Mouse (Mus musculus): Measurements from ENCODE around the gene Tmco5. TPM values are rescaled to one million over a fixed set of nuclear protein-coding genes. Genes with fewer than 3 reads are reported as not detected.
A peak's percentile ranks its signal among the peaks of the same experiment; 100 is the strongest.

The Tmco5 gene
- total RNA-seq, 1 experiment, result not detected

DNA sequence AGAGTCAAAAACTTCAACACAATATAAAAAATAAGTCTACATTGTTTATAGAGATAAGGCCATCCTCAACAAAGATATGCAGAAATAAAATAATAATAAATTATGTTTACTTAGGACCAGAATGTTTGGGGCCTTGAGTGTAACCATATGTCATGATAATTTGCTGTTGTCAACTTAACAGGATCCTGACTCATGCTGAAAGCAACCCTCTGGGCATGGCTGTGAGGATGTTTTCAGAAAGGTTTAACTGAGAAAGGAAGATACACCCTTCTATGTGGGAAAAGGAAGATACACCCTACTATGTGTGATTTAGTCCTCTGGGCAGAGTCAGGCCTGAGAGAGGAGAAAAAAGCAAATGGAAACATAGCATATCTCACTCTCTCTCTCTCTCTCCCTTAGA lies 56.3 kb downstream of the Tmco5 start:
- H3K27ac ChIP-seq (ENCODE audit: insufficient read depth, low read depth, low read length, poor library complexity, severe bottlenecking), result no peak overlapping the region
- H3K9ac ChIP-seq (ENCODE audit: insufficient read depth, low read depth, low read length, poor library complexity, severe bottlenecking), result no peak overlapping the region
- H3K4me1 ChIP-seq (ENCODE audit: control insufficient read depth in 2 of 2, insufficient read depth in 2 of 2, low read length in 2 of 2, poor library complexity in 1 of 2), result peaks cover 3 to 5% of the 10 kb centered on the region in 2 experiments; a peak in 3 of 4 replicates
- no peaks in the 10 kb centered on the region for H3K9me3 ChIP-seq (ENCODE audit: control insufficient read depth, insufficient read depth, low read depth, low read length)
- no peaks in the 10 kb centered on the region for H3K36me3 ChIP-seq (ENCODE audit: control insufficient read depth, insufficient read depth, low read length, poor library complexity, severe bottlenecking)
- DNase-seq (ENCODE audit: low read depth, low spot score), result no peak
- TF ChIP-seq HCFC1 (IDR thresholded peaks at IDR 0.05; ENCODE audit: borderline replicate concordance, insufficient read depth, low read length), result no peak
- no peak for TF ChIP-seq MAFK (IDR thresholded peaks at IDR 0.05; ENCODE audit: insufficient read depth, low read depth, low read length)
- TF ChIP-seq CHD2 (IDR thresholded peaks at IDR 0.05; ENCODE audit: low read depth, low read length), result no peak
- no peak for TF ChIP-seq ZC3H11A (IDR thresholded peaks at IDR 0.05; ENCODE audit: borderline replicate concordance, low read depth, low read length)
- no peak for TF ChIP-seq ZNF384 (IDR thresholded peaks at IDR 0.05; ENCODE audit: low read depth, low read length)
- in situ Hi-C loops (cut with MboI; ENCODE audit: low sequenced_read_pairs in 2 of 2, unreplicated experiment in 2 of 2), result no loop called here
- no peak overlapping the region for H3K4me3 ChIP-seq (ENCODE audit: insufficient read depth in 1 of 2, low read depth in 1 of 2, low read length in 2 of 2, poor library complexity in 1 of 2, severe bottlenecking in 1 of 2)

- no peak for TF ChIP-seq ZNF384 (IDR thresholded peaks at IDR 0.05; ENCODE audit: low read depth, low read length)
- TF ChIP-seq MAFK (IDR thresholded peaks at IDR 0.05; ENCODE audit: insufficient read depth, low read depth, low read length), result no peak
- TF ChIP-seq CHD2 (IDR thresholded peaks at IDR 0.05; ENCODE audit: low read depth, low read length), result no peak
- TF ChIP-seq ZC3H11A (IDR thresholded peaks at IDR 0.05; ENCODE audit: borderline replicate concordance, low read depth, low read length), result no peak
- no peak for TF ChIP-seq HCFC1 (IDR thresholded peaks at IDR 0.05; ENCODE audit: borderline replicate concordance, insufficient read depth, low read length)
These were observed 57.9 kb downstream of the Tmco5 start for GRCm38 (mm10) chr2:116936371-116936770.

GRCm38 (mm10) chr2:116937166-116937565 lies 58.7 kb downstream of the Tmco5 start:
- H3K9ac ChIP-seq (ENCODE audit: insufficient read depth, low read depth, low read length, poor library complexity, severe bottlenecking), result no peak overlapping the region
- H3K4me1 ChIP-seq (ENCODE audit: control insufficient read depth in 2 of 2, insufficient read depth in 2 of 2, low read length in 2 of 2, poor library complexity in 1 of 2), result peaks cover 5% of the 10 kb centered on the region in 2 experiments; a peak in 3 of 4 replicates
- H3K9me3 ChIP-seq (ENCODE audit: control insufficient read depth, insufficient read depth, low read depth, low read length), result no peaks in the 10 kb centered on the region
- H3K27ac ChIP-seq (ENCODE audit: insufficient read depth, low read depth, low read length, poor library complexity, severe bottlenecking), result no peak overlapping the region
- TF ChIP-seq HCFC1 (IDR thresholded peaks at IDR 0.05; ENCODE audit: borderline replicate concordance, insufficient read depth, low read length), result no peak
- no peak for TF ChIP-seq MAFK (IDR thresholded peaks at IDR 0.05; ENCODE audit: insufficient read depth, low read depth, low read length)
- no peak for TF ChIP-seq ZNF384 (IDR thresholded peaks at IDR 0.05; ENCODE audit: low read depth, low read length)
- no peak for TF ChIP-seq CHD2 (IDR thresholded peaks at IDR 0.05; ENCODE audit: low read depth, low read length)
- no peak for TF ChIP-seq ZC3H11A (IDR thresholded peaks at IDR 0.05; ENCODE audit: borderline replicate concordance, low read depth, low read length)
- H3K4me3 ChIP-seq (ENCODE audit: insufficient read depth in 1 of 2, low read depth in 1 of 2, low read length in 2 of 2, poor library complexity in 1 of 2, severe bottlenecking in 1 of 2), result no peak overlapping the region
- in situ Hi-C loops (cut with MboI; ENCODE audit: low sequenced_read_pairs in 2 of 2, unreplicated experiment in 2 of 2), result no loop called here
- H3K36me3 ChIP-seq (ENCODE audit: control insufficient read depth, insufficient read depth, low read length, poor library complexity, severe bottlenecking), result no peaks in the 10 kb centered on the region
- DNase-seq (ENCODE audit: low read depth, low spot score), result no peak

More at GRCm38 (mm10) chr2:116936371-116936770, 57.9 kb downstream of the Tmco5 start:
- in situ Hi-C loops (cut with MboI; ENCODE audit: low sequenced_read_pairs in 2 of 2, unreplicated experiment in 2 of 2), result no loop called here
- DNase-seq (ENCODE audit: low read depth, low spot score), result no peak
- no peak overlapping the region for H3K27ac ChIP-seq (ENCODE audit: insufficient read depth, low read depth, low read length, poor library complexity, severe bottlenecking)
- no peaks in the 10 kb centered on the region for H3K9me3 ChIP-seq (ENCODE audit: control insufficient read depth, insufficient read depth, low read depth, low read length)
- H3K4me3 ChIP-seq (ENCODE audit: insufficient read depth in 1 of 2, low read depth in 1 of 2, low read length in 2 of 2, poor library complexity in 1 of 2, severe bottlenecking in 1 of 2), result no peak overlapping the region
- no peak overlapping the region for H3K9ac ChIP-seq (ENCODE audit: insufficient read depth, low read depth, low read length, poor library complexity, severe bottlenecking)
- peaks cover 3 to 5% of the 10 kb centered on the region in 2 experiments; a peak in 3 of 4 replicates for H3K4me1 ChIP-seq (ENCODE audit: control insufficient read depth in 2 of 2, insufficient read depth in 2 of 2, low read length in 2 of 2, poor library complexity in 1 of 2)
- no peaks in the 10 kb centered on the region for H3K36me3 ChIP-seq (ENCODE audit: control insufficient read depth, insufficient read depth, low read length, poor library complexity, severe bottlenecking)

- Histone ChIP-seq H3K27ac (ENCODE audit: insufficient read depth, low read depth, low read length, poor library complexity, severe bottlenecking) (peak overlapping the region; percentile 41; the same call in 1 of the 2 replicates), H3K36me3 (ENCODE audit: control insufficient read depth, insufficient read depth, low read length, poor library complexity, severe bottlenecking) (no peaks in the 10 kb centered on the region), H3K9me3 (ENCODE audit: control insufficient read depth, insufficient read depth, low read depth, low read length) (no peaks in the 10 kb centered on the region), H3K4me1 (ENCODE audit: control insufficient read depth in 2 of 2, insufficient read depth in 2 of 2, low read length in 2 of 2, poor library complexity in 1 of 2) (peaks cover 2 to 4% of the 10 kb centered on the region in 2 experiments; a peak in 2 of 4 replicates), H3K9ac (ENCODE audit: insufficient read depth, low read depth, low read length, poor library complexity, severe bottlenecking) (no peak overlapping the region), H3K4me3 (ENCODE audit: insufficient read depth in 1 of 2, low read depth in 1 of 2, low read length in 2 of 2, poor library complexity in 1 of 2, severe bottlenecking in 1 of 2) (no peak overlapping the region)
- DNase-seq (ENCODE audit: low read depth, low spot score), result no peak
- in situ Hi-C loops (cut with MboI; ENCODE audit: low sequenced_read_pairs in 2 of 2, unreplicated experiment in 2 of 2), result no loop called here
- TF ChIP-seq ZC3H11A (IDR thresholded peaks at IDR 0.05; ENCODE audit: borderline replicate concordance, low read depth, low read length), result no peak
- TF ChIP-seq ZNF384 (IDR thresholded peaks at IDR 0.05; ENCODE audit: low read depth, low read length), result no peak
- TF ChIP-seq MAFK (IDR thresholded peaks at IDR 0.05; ENCODE audit: insufficient read depth, low read depth, low read length), result no peak
These were observed 63.3 kb downstream of the Tmco5 start for GRCm38 (mm10) chr2:116941816-116942215.

Other genes with a start within 250 kb of the Tmco5 start
- 44.7 and 64.1 TPM in 2 replicates for gene Spred1, start 242.7 kb downstream of the Tmco5 start, total RNA-seq (2012; rRNA removed)

Data from ES-E14 (cell line).